Mouse (Mus musculus) MEL (cell line): Measurements from ENCODE around the gene Art3. TPM values are rescaled to one million over a fixed set of nuclear protein-coding genes. Genes with fewer than 3 reads are reported as not detected.

Experiments
- DNase-seq: peaks from one replicate; pipeline ENCODE4 v3.0.0; 2011; ENCODE audit warnings: low read depth, low spot score
- H3K27ac ChIP-seq: 2 replicates; pipeline ENCODE4 v1.5.1; 2012; ENCODE audit warnings: low read depth, mild to moderate bottlenecking, control low read depth, low read length, moderate library complexity; ENCODE audit not compliant: control insufficient read depth
- H3K27me3 ChIP-seq, 2 experiments: fragments of 150-350 bp in 1 of 2; sonication (generic) in 1 of 2; 2 replicates each; pipeline ENCODE4 v1.6.1; 2012; ENCODE audit warnings: low read length in 2 of 2, mild to moderate bottlenecking in 2 of 2, improper control_type of control experiment in 1 of 2, moderate library complexity in 1 of 2; ENCODE audit not compliant: insufficient read depth in 2 of 2, control insufficient read depth in 1 of 2
- H3K36me3 ChIP-seq, 2 experiments: 2 replicates each; pipeline ENCODE4 v1.6.1; 2012 to 2014; ENCODE audit warnings: low read length in 2 of 2, improper control_type of control experiment in 1 of 2, inconsistent platforms in 1 of 2, mild to moderate bottlenecking in 1 of 2; ENCODE audit not compliant: insufficient read depth in 2 of 2, control insufficient read depth in 1 of 2
- H3K4me1 ChIP-seq, 2 experiments: fragments of 150-350 bp in 1 of 2; sonication (generic) in 1 of 2; 2 replicates each; pipeline ENCODE4 v1.6.1; 2012; ENCODE audit warnings: low read length in 2 of 2, improper control_type of control experiment in 1 of 2, mild to moderate bottlenecking in 1 of 2; ENCODE audit not compliant: insufficient read depth in 2 of 2, control insufficient read depth in 1 of 2
- H3K4me3 ChIP-seq, 2 experiments: fragments of 150-350 bp in 1 of 2; sonication (generic) in 1 of 2; 2 replicates each; pipeline ENCODE4 v1.5.1; 2012; ENCODE audit warnings: low read depth in 2 of 2, low read length in 2 of 2, mild to moderate bottlenecking in 2 of 2, moderate library complexity in 2 of 2, control low read depth in 1 of 2, improper control_type of control experiment in 1 of 2; ENCODE audit not compliant: control insufficient read depth in 1 of 2, insufficient read depth in 1 of 2
- H3K79me2 ChIP-seq: 2 replicates; pipeline ENCODE4 v1.6.1; 2012; ENCODE audit warnings: mild to moderate bottlenecking, low read length, moderate library complexity; ENCODE audit not compliant: control insufficient read depth, poor library complexity, insufficient read depth
- H3K9ac ChIP-seq: 2 replicates; pipeline ENCODE4 v1.6.1; 2012; ENCODE audit warnings: low read depth, mild to moderate bottlenecking, control low read depth, low read length, moderate library complexity; ENCODE audit not compliant: control insufficient read depth, poor library complexity, severe bottlenecking
- H3K9me3 ChIP-seq: fragments of 150-350 bp; sonication (generic); replicated peaks from 2 replicates; pipeline ENCODE4 v1.6.1; 2012; ENCODE audit warnings: mild to moderate bottlenecking, low read length, improper control_type of control experiment, moderate library complexity; ENCODE audit not compliant: insufficient read depth
- BHLHE40 ChIP-seq: IDR thresholded peaks from 2 replicates; pipeline ENCODE4 v1.6.1; 2012; ENCODE audit warnings: low read depth, mild to moderate bottlenecking, inconsistent platforms, low read length, improper control_type of control experiment, borderline replicate concordance
- CHD1 ChIP-seq: IDR thresholded peaks from 2 replicates; pipeline ENCODE4 v1.6.1; 2012; ENCODE audit warnings: low read depth, mild to moderate bottlenecking, inconsistent platforms, low read length, improper control_type of control experiment
- CHD2 ChIP-seq: IDR thresholded peaks from 2 replicates; pipeline ENCODE4 v1.6.1; 2011; ENCODE audit warnings: low read length, improper control_type of control experiment
- CTCF ChIP-seq, 3 experiments: IDR thresholded peaks in 2 of 3; conservative IDR thresholded peaks in 1 of 3; 2 replicates each; pipeline ENCODE4 v1.5.1; 2011 to 2012; ENCODE audit warnings: low read length in 3 of 3, low read depth in 2 of 3, mild to moderate bottlenecking in 2 of 3, improper control_type of control experiment in 1 of 3, inconsistent platforms in 1 of 3, mixed read lengths in 1 of 3, moderate library complexity in 1 of 3; ENCODE audit not compliant: control insufficient read depth in 1 of 3, insufficient read depth in 1 of 3, poor library complexity in 1 of 3, severe bottlenecking in 1 of 3
- E2F4 ChIP-seq: IDR thresholded peaks from 2 replicates; pipeline ENCODE4 v1.6.1; 2011; ENCODE audit warnings: low read depth, low read length, improper control_type of control experiment, borderline replicate concordance
- ELF1 ChIP-seq: IDR thresholded peaks from 2 replicates; pipeline ENCODE4 v1.6.1; 2014; ENCODE audit warnings: low read depth, mild to moderate bottlenecking, inconsistent platforms, low read length, improper control_type of control experiment, moderate library complexity
- EP300 ChIP-seq, 2 experiments: IDR thresholded peaks; 2 replicates each; pipeline ENCODE4 v1.6.1; 2011; ENCODE audit warnings: improper control_type of control experiment in 2 of 2, low read length in 2 of 2, low read depth in 1 of 2, mild to moderate bottlenecking in 1 of 2
- ETS1 ChIP-seq: IDR thresholded peaks from 2 replicates; pipeline ENCODE4 v1.6.1; 2012; ENCODE audit warnings: low read depth, mild to moderate bottlenecking, inconsistent platforms, low read length, improper control_type of control experiment, moderate library complexity
- GABPA ChIP-seq: IDR thresholded peaks from 2 replicates; pipeline ENCODE4 v1.6.1; 2012; ENCODE audit warnings: low read depth, mild to moderate bottlenecking, inconsistent platforms, low read length, improper control_type of control experiment, moderate library complexity
- HCFC1 ChIP-seq: IDR thresholded peaks from 2 replicates; pipeline ENCODE4 v1.6.1; 2012; ENCODE audit warnings: low read depth, mild to moderate bottlenecking, inconsistent platforms, low read length, improper control_type of control experiment, moderate library complexity
- KAT2A ChIP-seq: conservative IDR thresholded peaks from 2 replicates; pipeline ENCODE4 v1.6.1; 2012; ENCODE audit warnings: low read depth, low read length, improper control_type of control experiment, inconsistent platforms
- MAFK ChIP-seq: IDR thresholded peaks from 2 replicates; pipeline ENCODE4 v1.6.1; 2011; ENCODE audit warnings: low read depth, mild to moderate bottlenecking, low read length, improper control_type of control experiment, borderline replicate concordance
- MAX ChIP-seq: IDR thresholded peaks from 2 replicates; pipeline ENCODE4 v1.6.1; 2011; ENCODE audit warnings: low read length, improper control_type of control experiment
- MAZ ChIP-seq: IDR thresholded peaks from 2 replicates; pipeline ENCODE4 v1.6.1; 2012; ENCODE audit warnings: low read depth, mild to moderate bottlenecking, inconsistent platforms, low read length, improper control_type of control experiment
- MEF2A ChIP-seq: IDR thresholded peaks from 2 replicates; pipeline ENCODE4 v1.6.1; 2014; ENCODE audit warnings: low read depth, mild to moderate bottlenecking, inconsistent platforms, low read length, improper control_type of control experiment; ENCODE audit not compliant: poor library complexity, insufficient replicate concordance, severe bottlenecking; ENCODE audit errors: extremely low read depth
- MXI1 ChIP-seq: IDR thresholded peaks from 2 replicates; pipeline ENCODE4 v1.6.1; 2011; ENCODE audit warnings: mild to moderate bottlenecking, low read depth, low read length, improper control_type of control experiment
- MYB ChIP-seq: IDR thresholded peaks from 2 replicates; pipeline ENCODE4 v1.6.1; 2011; ENCODE audit warnings: mild to moderate bottlenecking, low read depth, low read length, improper control_type of control experiment
- MYC ChIP-seq: IDR thresholded peaks from 2 replicates; pipeline ENCODE4 v1.6.1; 2011; ENCODE audit warnings: low read depth, mild to moderate bottlenecking, low read length, improper control_type of control experiment, moderate library complexity
- NELFE ChIP-seq: IDR thresholded peaks from 2 replicates; pipeline ENCODE4 v1.6.1; 2011; ENCODE audit warnings: low read depth, low read length, improper control_type of control experiment
- NRF1 ChIP-seq: IDR thresholded peaks from 2 replicates; pipeline ENCODE4 v1.6.1; 2014; ENCODE audit warnings: low read depth, mild to moderate bottlenecking, inconsistent platforms, low read length, improper control_type of control experiment, moderate library complexity; ENCODE audit not compliant: poor library complexity, insufficient read depth, severe bottlenecking
- POLR2A ChIP-seq, 2 experiments: IDR thresholded peaks; 2 replicates each; pipeline ENCODE4 v1.6.1; 2011 to 2012; ENCODE audit warnings: low read length in 2 of 2, mild to moderate bottlenecking in 2 of 2, control low read depth in 1 of 2, improper control_type of control experiment in 1 of 2, low read depth in 1 of 2, moderate library complexity in 1 of 2; ENCODE audit not compliant: control insufficient read depth in 1 of 2, insufficient read depth in 1 of 2, poor library complexity in 1 of 2
- POLR2AphosphoS2 ChIP-seq: IDR thresholded peaks from 2 replicates; pipeline ENCODE4 v1.6.1; 2011; ENCODE audit warnings: low read length, improper control_type of control experiment
- POLR2AphosphoS5 ChIP-seq: IDR thresholded peaks from 2 replicates; pipeline ENCODE4 v1.6.1; 2012; ENCODE audit warnings: low read depth, borderline replicate concordance, mild to moderate bottlenecking, inconsistent platforms, low read length, moderate library complexity, mixed read lengths
- RAD21 ChIP-seq: IDR thresholded peaks from 2 replicates; pipeline ENCODE4 v1.6.1; 2011; ENCODE audit warnings: mild to moderate bottlenecking, low read depth, low read length, improper control_type of control experiment
- RCOR1 ChIP-seq: IDR thresholded peaks from 2 replicates; pipeline ENCODE4 v1.6.1; 2012; ENCODE audit warnings: low read depth, mild to moderate bottlenecking, inconsistent platforms, low read length, improper control_type of control experiment
- SIN3A ChIP-seq: IDR thresholded peaks from 2 replicates; pipeline ENCODE4 v1.6.1; 2012; ENCODE audit warnings: low read length, improper control_type of control experiment, inconsistent platforms
- SMC3 ChIP-seq: IDR thresholded peaks from 2 replicates; pipeline ENCODE4 v1.6.1; 2011; ENCODE audit warnings: low read depth, low read length, improper control_type of control experiment
- TAL1 ChIP-seq: IDR thresholded peaks from 2 replicates; pipeline ENCODE4 v1.6.1; 2012; ENCODE audit warnings: mild to moderate bottlenecking, inconsistent platforms, low read length, moderate library complexity, mixed read lengths
- TBP ChIP-seq: IDR thresholded peaks from 2 replicates; pipeline ENCODE4 v1.8.0; 2011; ENCODE audit warnings: low read depth, low read length, improper control_type of control experiment
- TCF12 ChIP-seq: IDR thresholded peaks from 2 replicates; pipeline ENCODE4 v1.6.1; 2014; ENCODE audit warnings: low read depth, mild to moderate bottlenecking, inconsistent platforms, low read length, improper control_type of control experiment, moderate library complexity
- USF1 ChIP-seq: IDR thresholded peaks from 2 replicates; pipeline ENCODE4 v1.6.1; 2014; ENCODE audit warnings: low read depth, mild to moderate bottlenecking, inconsistent platforms, low read length, improper control_type of control experiment, moderate library complexity
- USF2 ChIP-seq, 2 experiments: IDR thresholded peaks; 2 replicates each; pipeline ENCODE4 v1.6.1; 2011 to 2012; ENCODE audit warnings: improper control_type of control experiment in 2 of 2, low read length in 2 of 2, borderline replicate concordance in 1 of 2, inconsistent platforms in 1 of 2, low read depth in 1 of 2, mild to moderate bottlenecking in 1 of 2; ENCODE audit not compliant: insufficient read depth in 1 of 2
- ZC3H11A ChIP-seq: IDR thresholded peaks from 2 replicates; pipeline ENCODE4 v1.6.1; 2012; ENCODE audit warnings: low read depth, mild to moderate bottlenecking, inconsistent platforms, low read length, improper control_type of control experiment
- ZKSCAN1 ChIP-seq: IDR thresholded peaks from 2 replicates; pipeline ENCODE4 v1.6.1; 2012; ENCODE audit warnings: low read depth, mild to moderate bottlenecking, inconsistent platforms, low read length, improper control_type of control experiment, moderate library complexity
- polyA plus RNA-seq, 2 experiments: library from polyadenylated mRNA; stranded (reverse) in 1 of 2; unstranded in 1 of 2; fragments of >175 nt in 1 of 2; fragments of >200 nt in 1 of 2; gene quantifications; 2 replicates each; pipeline versions ENCODE4 v1.2.1 to v1.2.4; 2012; ENCODE audit warnings: low replicate concordance in 2 of 2, low read depth in 1 of 2; ENCODE audit not compliant: insufficient read length in 2 of 2, insufficient read depth in 1 of 2, missing spikeins in 1 of 2
- total RNA-seq: library from RNA; depleted of rRNA; stranded (reverse); fragments of 300-350 nt; gene quantifications from 2 replicates; pipeline ENCODE4 v1.2.3, GENCODE M21; 2012

Gene Art3
- total and polyA plus RNA-seq, 3 experiments: not detected

DNA sequence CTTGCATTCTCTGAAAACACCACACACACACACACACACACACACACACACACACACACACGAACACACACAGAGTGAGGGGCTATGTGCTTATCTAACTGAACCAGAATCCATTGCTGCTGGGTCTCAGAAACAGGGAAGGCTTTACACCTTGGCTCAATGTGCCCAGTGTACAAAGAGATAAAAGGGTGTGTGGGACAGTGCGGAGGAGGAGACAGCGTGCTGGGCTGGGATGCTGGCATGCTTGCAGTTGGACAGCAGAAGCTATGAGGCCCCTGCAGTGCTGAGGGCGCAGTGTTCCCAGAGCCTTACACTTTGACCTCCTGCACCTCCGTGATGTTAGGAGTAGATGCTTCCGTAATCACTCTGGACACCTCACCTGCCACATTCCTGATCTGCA lies 64.8 kb downstream of the Art3 start (continued):
- TF ChIP-seq POLR2AphosphoS2: no peak
- no peak for TF ChIP-seq CTCF (IDR thresholded peaks at IDR 0.05 in 2 of 3, conservative IDR thresholded peaks at IDR 0.05 in 1 of 3; ENCODE audit: control insufficient read depth in 1 of 3, insufficient read depth in 1 of 3, low read depth in 2 of 3, low read length in 3 of 3, poor library complexity in 1 of 3, severe bottlenecking in 1 of 3)
- TF ChIP-seq GABPA: no peak
- no peak for TF ChIP-seq E2F4
- TF ChIP-seq ZKSCAN1: no peak
- no peak for TF ChIP-seq ZC3H11A
- TF ChIP-seq USF1: no peak
- no peak for TF ChIP-seq NELFE
- no peak for TF ChIP-seq RAD21
- peak; percentile 91 for TF ChIP-seq TAL1
- no peak for TF ChIP-seq TBP
- TF ChIP-seq, all 39 proteins: peak for 6

DNA sequence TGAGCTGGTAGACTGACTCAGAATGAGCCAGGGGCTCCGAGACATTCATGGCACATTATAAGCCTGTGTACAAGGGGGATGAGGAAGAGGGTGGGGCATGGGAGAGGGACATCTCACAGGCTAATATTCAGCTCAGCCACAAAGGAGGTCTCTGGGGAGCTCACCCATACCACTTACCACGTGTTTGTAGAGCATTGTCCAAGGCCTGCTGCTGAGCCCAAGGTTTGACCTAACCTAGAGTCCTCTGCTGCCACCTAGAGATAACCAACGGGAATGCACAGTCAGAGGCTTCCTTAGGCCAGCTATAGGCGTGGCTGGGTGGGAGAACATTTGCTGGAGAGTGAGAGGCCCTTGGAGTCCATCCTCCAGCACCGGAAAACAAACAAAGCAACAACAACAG lies 66.5 kb downstream of the Art3 start:
- Histone ChIP-seq H3K36me3 (peaks cover 0 to 16% of the 10 kb centered on the region in 2 experiments; a peak in 2 of 4 replicates), H3K4me1 (peaks cover 0 to 25% of the 10 kb centered on the region in 2 experiments; a peak in 2 of 4 replicates), H3K4me3 (no peak overlapping the region), H3K27ac (no peak overlapping the region), H3K27me3 (no peaks in the 10 kb centered on the region), H3K9me3 (no peaks in the 10 kb centered on the region), H3K79me2 (no peaks in the 10 kb centered on the region), H3K9ac (0 out of 2 replicates have a peak overlapping the region, but pooled peaks have one; percentile 7)
- peak; percentile 89 for DNase-seq
- TF ChIP-seq TBP (0 out of 2 replicates have a peak, but pooled peaks have one; percentile 30), MXI1 (peak; percentile 79), CHD2 (no peak), MAFK (no peak), ETS1 (no peak), KAT2A (no peak), SMC3 (peak; percentile 75), USF1 (peak; percentile 41; the same call in 1 of the 2 replicates), MEF2A (no peak), BHLHE40 (no peak), MAX (peak; percentile 89), MYB (no peak), CTCF (IDR thresholded peaks at IDR 0.05 in 2 of 3, conservative IDR thresholded peaks at IDR 0.05 in 1 of 3; ENCODE audit: control insufficient read depth in 1 of 3, insufficient read depth in 1 of 3, low read depth in 2 of 3, low read length in 3 of 3, poor library complexity in 1 of 3, severe bottlenecking in 1 of 3) (peak; percentile 74 to 93 (median 88)), E2F4 (no peak), SIN3A (no peak), POLR2A (IDR thresholded peaks at IDR 0.05; ENCODE audit: control insufficient read depth in 1 of 2, insufficient read depth in 1 of 2, low read depth in 1 of 2, low read length in 2 of 2, poor library complexity in 1 of 2) (no peak), EP300 (IDR thresholded peaks at IDR 0.05; ENCODE audit: low read depth in 1 of 2, low read length in 2 of 2) (no peak), ZC3H11A (peak; percentile 69), ELF1 (0 out of 2 replicates have a peak, but pooled peaks have one; percentile 19), HCFC1 (no peak), RAD21 (peak; percentile 88), RCOR1 (no peak), POLR2AphosphoS5 (no peak), MYC (peak; percentile 96), NRF1 (no peak), GABPA (no peak), TCF12 (no peak), MAZ (no peak), CHD1 (no peak), USF2 (IDR thresholded peaks at IDR 0.05; ENCODE audit: borderline replicate concordance in 1 of 2, insufficient read depth in 1 of 2, low read depth in 1 of 2, low read length in 2 of 2) (no peak)
